Mouse (Mus musculus) retina, postnatal 7 days (tissue): ENCODE data around the gene Akt1.

Experiments used
- DNase-seq: peaks from one replicate; pipeline ENCODE4 v3.0.0-alpha.2; 2012; ENCODE audit warnings: low read depth, low spot score

The Akt1 gene

DNA sequence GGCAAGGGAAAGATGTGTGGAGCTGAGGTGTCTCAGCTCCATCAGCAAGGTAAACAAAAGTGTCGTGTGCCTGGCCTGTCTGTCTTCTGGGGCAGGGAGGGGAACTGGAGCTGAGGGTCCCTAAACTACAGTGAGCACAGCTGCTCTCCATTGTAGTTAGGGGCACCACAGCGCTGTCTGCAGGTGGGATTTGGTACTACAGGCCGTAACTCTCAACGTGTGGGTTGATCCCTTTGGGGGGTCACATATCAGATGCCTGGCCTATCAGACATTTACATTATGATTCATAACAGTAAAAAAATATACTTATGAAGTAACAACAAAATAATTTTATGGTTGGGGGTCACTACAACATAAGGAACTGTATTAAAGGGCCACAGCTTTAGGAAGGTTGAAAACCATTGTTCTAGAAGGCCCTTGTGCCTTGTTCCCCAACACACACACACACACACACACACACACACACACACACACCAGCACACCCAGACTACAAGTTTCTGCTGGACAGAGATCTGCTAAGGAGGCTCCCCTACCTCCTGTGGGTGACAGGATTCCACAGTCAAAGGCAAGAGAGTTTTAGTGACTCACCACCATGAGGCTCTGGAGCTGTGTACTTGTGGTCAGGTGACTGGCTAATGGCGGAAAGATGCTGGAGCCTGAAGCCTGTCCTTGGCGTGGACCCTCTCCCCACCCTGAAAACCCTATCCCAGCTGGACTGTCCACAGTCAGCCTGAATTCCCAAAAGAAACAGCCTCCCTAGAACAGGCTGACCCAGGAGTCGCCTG is 47.4 kb downstream of the Akt1 start:
- DNase-seq, result no peak

DNA sequence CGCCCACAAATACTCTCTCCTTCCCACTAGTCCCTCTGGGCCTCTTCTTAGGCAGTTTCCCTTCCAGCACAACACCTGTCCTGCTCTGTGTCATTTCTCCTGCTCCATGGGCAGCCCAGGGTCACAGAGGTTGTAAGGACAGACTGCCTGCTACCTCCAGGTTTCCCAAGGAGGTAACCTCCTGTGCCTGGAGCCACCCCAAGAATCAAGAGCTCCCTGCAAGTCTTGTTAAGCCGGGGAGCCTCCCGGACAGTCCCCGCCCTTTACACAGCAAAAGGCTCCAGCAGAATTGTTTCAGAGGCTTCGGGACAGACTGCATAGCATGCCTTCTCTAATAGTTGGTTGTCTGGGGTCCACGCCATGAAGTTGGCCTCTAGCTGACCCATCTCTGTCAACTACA is 48.2 kb downstream of the Akt1 start:
- DNase-seq, result no peak

DNA sequence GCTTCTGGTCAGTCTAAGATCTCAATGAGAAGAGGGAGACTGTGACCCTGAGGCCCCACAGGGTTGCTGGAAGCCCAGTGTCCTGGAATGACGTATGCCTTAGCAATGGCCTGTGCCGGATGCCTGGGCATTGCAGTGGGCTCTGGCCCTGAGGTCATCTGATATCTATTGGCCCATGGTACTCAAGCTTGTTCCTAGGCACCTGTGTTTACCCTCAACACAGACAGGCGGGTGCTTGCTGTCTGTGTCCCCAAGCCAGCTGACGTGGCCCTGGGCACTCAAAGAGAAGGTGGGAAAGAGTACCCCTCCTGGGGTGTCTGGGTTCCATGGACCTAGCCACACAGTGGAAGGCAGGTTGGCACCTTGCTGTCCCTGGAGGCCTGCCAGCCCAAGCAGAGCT is 49.0 kb downstream of the Akt1 start:
- DNase-seq, result no peak

- DNase-seq, result peak; percentile 57
These were observed 50.9 kb downstream of the Akt1 start for GRCm38 (mm10) chr12:112623742-112624141.

- DNase-seq, result no peak
These were observed 52.8 kb downstream of the Akt1 start for GRCm38 (mm10) chr12:112621900-112622299.

- DNase-seq, result no peak
These were observed 54.2 kb downstream of the Akt1 start for GRCm38 (mm10) chr12:112620354-112621061.

DNA sequence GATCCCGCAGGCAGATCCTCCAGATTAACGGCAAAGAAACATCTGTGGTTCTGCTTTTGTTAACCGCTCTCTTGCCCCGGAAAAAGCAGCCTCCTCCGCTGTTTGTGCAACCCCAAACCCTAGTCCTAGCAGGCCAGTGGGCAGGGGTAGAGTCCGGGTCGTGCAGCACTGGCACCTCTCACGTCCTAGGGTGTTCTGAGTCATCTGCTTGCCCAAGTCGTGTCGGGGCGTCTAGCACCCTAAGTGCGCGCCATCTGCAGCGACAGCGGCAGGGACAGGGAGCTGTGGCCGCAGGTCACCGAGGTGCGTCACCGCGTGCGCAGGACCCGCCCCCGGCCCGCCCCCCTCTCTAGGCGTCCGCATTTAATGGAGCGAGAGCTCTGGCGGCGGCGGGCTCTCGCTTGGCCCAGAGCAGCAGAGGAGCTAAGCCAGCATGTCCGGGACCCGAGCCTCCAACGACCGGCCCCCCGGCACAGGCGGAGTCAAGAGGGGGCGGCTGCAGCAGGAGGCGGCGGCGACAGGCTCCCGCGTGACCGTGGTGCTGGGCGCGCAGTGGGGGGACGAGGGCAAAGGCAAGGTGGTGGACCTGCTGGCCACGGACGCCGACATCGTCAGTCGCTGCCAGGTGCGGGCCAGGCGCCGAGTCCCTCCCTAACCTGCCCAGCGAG is 54.9 kb downstream of the Akt1 start, which contains the start of gene Adssl1:
Adssl1 (plus strand) TSS at position 360 of the 668 bp plus-strand sequence.
- peak; percentile 49 for DNase-seq

- DNase-seq, result no peak
These were observed 55.6 kb downstream of the Akt1 start for GRCm38 (mm10) chr12:112618981-112619685.

- DNase-seq, result peak; percentile 75
These were observed 56.7 kb downstream of the Akt1 start for GRCm38 (mm10) chr12:112617898-112618380.

DNA sequence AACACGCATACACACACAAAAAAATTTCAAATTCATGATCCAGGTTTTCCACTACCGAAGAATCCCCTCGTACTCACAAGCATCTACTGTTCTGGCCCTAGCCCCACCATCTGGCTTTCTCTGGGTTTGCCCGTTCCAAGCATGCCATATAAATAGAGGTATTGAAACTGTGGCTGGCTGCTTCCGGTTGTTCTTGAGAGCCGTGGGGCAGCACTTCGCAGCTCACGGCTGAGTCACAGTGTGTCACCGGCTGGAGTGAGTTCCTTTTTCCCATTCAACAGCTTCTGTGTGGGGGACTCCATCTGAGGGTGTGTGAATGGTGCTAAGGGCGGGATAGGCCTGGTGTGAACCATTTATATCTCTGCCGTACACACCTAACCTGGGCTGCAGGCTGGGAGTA is 57.5 kb downstream of the Akt1 start:
- no peak for DNase-seq

GRCm38 (mm10) chr12:112616668-112617067 is 58.0 kb downstream of the Akt1 start:
- no peak for DNase-seq

- DNase-seq, result no peak
These were observed 65.7 kb downstream of the Akt1 start for GRCm38 (mm10) chr12:112609031-112609430.

DNA sequence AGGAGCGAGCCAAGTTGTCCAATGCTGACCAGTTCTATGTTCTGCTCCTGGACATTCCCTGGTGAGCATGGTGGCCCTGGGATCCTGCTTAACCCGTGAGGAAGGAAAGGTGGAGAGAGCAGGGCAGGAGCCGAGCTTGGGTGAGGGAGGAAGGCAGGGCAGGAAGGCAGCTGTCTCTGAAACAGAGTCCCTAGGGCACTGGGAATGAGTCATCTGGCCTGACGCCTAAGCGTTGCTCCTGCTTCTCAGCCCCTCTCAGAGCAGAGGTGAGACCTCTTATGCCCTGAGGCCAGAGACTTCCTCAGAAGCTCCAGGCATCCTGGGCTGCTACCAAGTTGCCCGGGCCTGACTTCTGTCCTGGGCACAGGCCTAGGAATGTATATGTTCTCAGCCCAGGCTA is 67.7 kb downstream of the Akt1 start:
- DNase-seq, result no peak

- no peak for DNase-seq
These were observed 68.9 kb downstream of the Akt1 start for GRCm38 (mm10) chr12:112605766-112606165.

DNA sequence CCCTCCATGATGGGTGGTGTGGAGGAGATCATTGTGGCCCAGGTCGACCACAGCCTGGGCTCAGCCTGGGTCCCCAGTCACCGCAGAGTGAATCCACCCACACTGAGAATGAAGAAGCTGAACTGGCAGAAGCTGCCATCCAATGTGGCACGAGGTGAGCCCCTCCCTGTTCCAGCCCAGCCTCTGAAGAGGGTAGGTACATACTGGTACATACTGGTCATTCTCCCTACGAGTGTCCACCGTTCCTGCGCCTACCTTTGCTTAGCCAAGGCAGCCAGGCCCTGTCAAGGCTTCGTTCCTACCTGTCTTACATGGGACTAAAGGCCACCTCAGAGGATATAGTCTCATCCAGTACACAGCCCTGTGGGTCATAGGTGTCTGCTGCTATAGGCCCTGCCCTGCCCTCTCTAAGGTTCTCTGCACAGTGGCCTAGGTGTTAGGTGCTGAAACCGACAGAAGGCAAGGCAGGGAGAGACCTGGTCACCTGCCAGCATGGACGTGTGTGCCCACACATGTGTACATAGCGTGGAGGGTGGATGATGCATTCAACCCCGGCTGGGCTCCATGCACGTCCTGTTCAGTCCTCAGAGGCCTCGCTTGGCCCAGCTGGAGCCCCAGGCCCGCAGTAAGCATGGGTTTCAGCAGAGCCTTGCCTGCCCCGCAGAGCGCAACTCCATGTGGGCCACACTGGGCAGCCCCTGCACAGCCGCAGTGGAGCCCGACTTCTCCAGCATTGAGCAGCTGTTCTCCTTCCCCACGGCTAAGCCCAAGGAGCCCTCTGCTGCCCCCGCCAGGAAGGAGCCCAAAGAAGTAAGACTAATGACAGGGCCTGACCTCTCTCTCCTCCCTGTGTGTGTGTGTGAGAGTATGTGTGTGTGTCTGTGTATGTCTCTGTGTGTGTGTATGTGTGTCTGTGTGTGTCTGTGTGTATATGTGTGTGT is 69.7 kb downstream of the Akt1 start:
- DNase-seq, result peak; percentile 57

DNA sequence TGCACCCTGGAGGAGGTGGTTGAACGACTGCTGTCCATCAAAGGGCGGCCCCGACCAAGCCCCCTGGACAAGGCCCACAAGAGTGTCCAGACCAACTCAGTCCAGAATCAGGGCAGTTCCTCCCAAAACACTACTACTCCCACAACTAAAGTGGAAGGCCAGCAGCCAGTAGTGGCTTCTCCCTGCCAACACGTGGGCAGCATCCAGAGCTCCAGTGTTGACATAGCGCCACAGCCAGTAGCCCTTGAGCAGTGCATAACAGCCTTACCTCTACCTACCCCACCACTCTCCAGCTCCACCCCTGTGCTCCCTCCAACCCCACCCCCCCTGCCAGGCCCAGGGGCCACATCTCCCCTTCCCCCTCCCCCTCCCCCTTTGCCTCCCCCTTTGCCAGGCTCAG is 70.7 kb downstream of the Akt1 start:
- DNase-seq, result no peak
